Mouse (Mus musculus) neural tube, embryonic 15.5 days (tissue): ENCODE data around the gene Tcf12. TPM values are rescaled to one million over a fixed set of nuclear protein-coding genes. Genes with fewer than 3 reads are reported as not detected.

Source experiments
- ATAC-seq: fragments of 200-750 bp; cut with Nextera tagmentation; 2 replicates; pipeline ENCODE4 v1.8.0; 2017; ENCODE audit warnings: mild to moderate bottlenecking, moderate TSS enrichment, moderate library complexity; ENCODE audit not compliant: low FRiP score
- H3K27ac ChIP-seq: fragments of 300-500 bp; sonication (generic); replicated peaks from 2 replicates; pipeline ENCODE4 v1.5.1; 2015; ENCODE audit warnings: mild to moderate bottlenecking, inconsistent platforms
- H3K27me3 ChIP-seq: fragments of 300-500 bp; sonication (generic); replicated peaks from 2 replicates; pipeline ENCODE4 v1.6.1; 2015; ENCODE audit warnings: inconsistent platforms
- H3K36me3 ChIP-seq: fragments of 300-500 bp; sonication (generic); 2 replicates; pipeline ENCODE4 v1.6.1; 2015; ENCODE audit warnings: inconsistent platforms
- H3K4me1 ChIP-seq: fragments of 300-500 bp; sonication (generic); 2 replicates; pipeline ENCODE4 v1.6.1; 2015; ENCODE audit warnings: inconsistent platforms
- H3K4me2 ChIP-seq: fragments of 300-500 bp; sonication (generic); 2 replicates; pipeline ENCODE4 v1.6.1; 2015; ENCODE audit warnings: inconsistent platforms, mild to moderate bottlenecking, moderate library complexity
- H3K4me3 ChIP-seq: fragments of 300-500 bp; sonication (generic); replicated peaks from 2 replicates; pipeline ENCODE4 v1.5.1; 2015; ENCODE audit warnings: mild to moderate bottlenecking, inconsistent platforms
- H3K9ac ChIP-seq: fragments of 300-500 bp; sonication (generic); replicated peaks from 2 replicates; pipeline ENCODE4 v1.6.1; 2015; ENCODE audit warnings: mild to moderate bottlenecking, inconsistent platforms
- H3K9me3 ChIP-seq: fragments of 300-500 bp; sonication (generic); replicated peaks from 2 replicates; pipeline ENCODE4 v1.6.1; 2016; ENCODE audit warnings: inconsistent platforms
- WGBS: fragments of 180-500 bp; shearing (Covaris S2); methylation state at CpG from one replicate; pipeline ENCODE4 v1.1.7; 2015; ENCODE audit warnings: mixed read lengths; 5-methylcytosine and 5-hydroxymethylcytosine counted together
- polyA plus RNA-seq: library from polyadenylated mRNA; unstranded; fragments of >200 nt; fragmentation: Nextera tagmentation; extraction: Ambion mirVana; gene quantifications from 2 replicates; pipeline ENCODE4 v1.2.1, GENCODE M21; 2015

Gene Tcf12
- polyA plus RNA-seq, 1 experiment from 2014 or later, result 53.7 TPM

GRCm38 (mm10) chr9:72016021-72016420, 95.7 kb downstream of the Tcf12 start:
- Histone ChIP-seq H3K36me3 (no peaks in the 10 kb centered on the region), H3K4me3 (no peak overlapping the region), H3K4me1 (0 out of 2 replicates have a peak, but pooled peaks cover 3% of the 10 kb centered on the region), H3K9ac (no peak overlapping the region), H3K9me3 (no peaks in the 10 kb centered on the region), H3K27me3 (no peaks in the 10 kb centered on the region), H3K4me2 (no peak overlapping the region), H3K27ac (no peak overlapping the region)
- WGBS, result 100% methylated on average over 1 of the region's 1 CpGs
- no peak for ATAC-seq

GRCm38 (mm10) chr9:72014585-72015381, 96.9 kb downstream of the Tcf12 start:
- Histone ChIP-seq H3K27me3 (no peaks in the 10 kb centered on the region), H3K9me3 (no peaks in the 10 kb centered on the region), H3K9ac (no peak overlapping the region), H3K4me2 (no peak overlapping the region), H3K4me3 (no peak overlapping the region), H3K4me1 (0 out of 2 replicates have a peak, but pooled peaks cover 3% of the 10 kb centered on the region), H3K27ac (no peak overlapping the region), H3K36me3 (no peaks in the 10 kb centered on the region)
- WGBS, result 85% methylated on average over 4 of the region's 4 CpGs
- no peak for ATAC-seq

GRCm38 (mm10) chr9:72013541-72013940, 98.1 kb downstream of the Tcf12 start:
- no peak overlapping the region for H3K9ac ChIP-seq
- H3K4me2 ChIP-seq, result no peak overlapping the region
- no peak overlapping the region for H3K4me3 ChIP-seq
- H3K27ac ChIP-seq, result no peak overlapping the region
- no peaks in the 10 kb centered on the region for H3K27me3 ChIP-seq
- no peak for ATAC-seq
- H3K9me3 ChIP-seq, result no peaks in the 10 kb centered on the region
- H3K4me1 ChIP-seq, result 0 out of 2 replicates have a peak, but pooled peaks cover 3% of the 10 kb centered on the region
- H3K36me3 ChIP-seq, result no peaks in the 10 kb centered on the region
- 83% methylated on average over 1 of the region's 1 CpGs for WGBS

- no peak overlapping the region for H3K27ac ChIP-seq
- ATAC-seq, result no peak
- no peak overlapping the region for H3K4me2 ChIP-seq
- no peaks in the 10 kb centered on the region for H3K9me3 ChIP-seq
- no peaks in the 10 kb centered on the region for H3K27me3 ChIP-seq
- WGBS, result 59% methylated on average over 1 of the region's 1 CpGs
- no peaks in the 10 kb centered on the region for H3K36me3 ChIP-seq
- no peak overlapping the region for H3K4me3 ChIP-seq
- H3K9ac ChIP-seq, result no peak overlapping the region
- H3K4me1 ChIP-seq, result 0 out of 2 replicates have a peak, but pooled peaks cover 3% of the 10 kb centered on the region
Observed at GRCm38 (mm10) chr9:72008634-72009033, 103.0 kb downstream of the Tcf12 start.

- no peak overlapping the region for H3K27ac ChIP-seq
- H3K9me3 ChIP-seq, result no peaks in the 10 kb centered on the region
- H3K36me3 ChIP-seq, result no peaks in the 10 kb centered on the region
- H3K9ac ChIP-seq, result no peak overlapping the region
- WGBS, result 82% methylated on average over 3 of the region's 3 CpGs
- H3K4me1 ChIP-seq, result peaks cover 3% of the 10 kb centered on the region; the same call in 1 of the 2 replicates
- ATAC-seq, result no peak
- no peak overlapping the region for H3K4me2 ChIP-seq
- no peaks in the 10 kb centered on the region for H3K27me3 ChIP-seq
- no peak overlapping the region for H3K4me3 ChIP-seq
Observed at GRCm38 (mm10) chr9:71991147-71991546, 120.5 kb downstream of the Tcf12 start.

GRCm38 (mm10) chr9:71990376-71990775, 121.3 kb downstream of the Tcf12 start:
- ATAC-seq, result no peak
- Histone ChIP-seq H3K9me3 (no peaks in the 10 kb centered on the region), H3K9ac (no peak overlapping the region), H3K27me3 (no peaks in the 10 kb centered on the region), H3K4me1 (0 out of 2 replicates have a peak, but pooled peaks cover 3% of the 10 kb centered on the region), H3K4me3 (no peak overlapping the region), H3K36me3 (no peaks in the 10 kb centered on the region), H3K4me2 (no peak overlapping the region), H3K27ac (no peak overlapping the region)
- WGBS, result 31% methylated on average over 1 of the region's 1 CpGs

GRCm38 (mm10) chr9:71989663-71990062, 122.0 kb downstream of the Tcf12 start:
- Histone ChIP-seq H3K4me2 (no peak overlapping the region), H3K4me1 (0 out of 2 replicates have a peak, but pooled peaks cover 3% of the 10 kb centered on the region), H3K27ac (no peak overlapping the region), H3K36me3 (no peaks in the 10 kb centered on the region), H3K4me3 (no peak overlapping the region), H3K9ac (no peak overlapping the region), H3K27me3 (no peaks in the 10 kb centered on the region), H3K9me3 (no peaks in the 10 kb centered on the region)
- ATAC-seq, result no peak
- WGBS, result 66% methylated on average over 1 of the region's 1 CpGs

GRCm38 (mm10) chr9:71986716-71987115, 125.0 kb downstream of the Tcf12 start:
- H3K27ac ChIP-seq, result no peak overlapping the region
- 96% methylated on average over 2 of the region's 2 CpGs for WGBS
- H3K4me3 ChIP-seq, result no peak overlapping the region
- no peaks in the 10 kb centered on the region for H3K36me3 ChIP-seq
- ATAC-seq, result no peak
- no peak overlapping the region for H3K4me2 ChIP-seq
- no peaks in the 10 kb centered on the region for H3K27me3 ChIP-seq
- 0 out of 2 replicates have a peak, but pooled peaks cover 3% of the 10 kb centered on the region for H3K4me1 ChIP-seq
- H3K9me3 ChIP-seq, result no peaks in the 10 kb centered on the region
- H3K9ac ChIP-seq, result no peak overlapping the region

- H3K4me3 ChIP-seq, result no peak overlapping the region
- peaks cover 12% of the 10 kb centered on the region for H3K4me1 ChIP-seq
- no peak overlapping the region for H3K27ac ChIP-seq
- no peaks in the 10 kb centered on the region for H3K27me3 ChIP-seq
- H3K9ac ChIP-seq, result no peak overlapping the region
- WGBS, result 73% methylated on average over 1 of the region's 1 CpGs
- no peaks in the 10 kb centered on the region for H3K9me3 ChIP-seq
- H3K4me2 ChIP-seq, result no peak overlapping the region
- ATAC-seq, result no peak
- no peaks in the 10 kb centered on the region for H3K36me3 ChIP-seq
Observed at GRCm38 (mm10) chr9:71982826-71983225, 128.8 kb downstream of the Tcf12 start.

- Histone ChIP-seq H3K36me3 (no peaks in the 10 kb centered on the region), H3K4me3 (no peak overlapping the region), H3K9me3 (no peaks in the 10 kb centered on the region), H3K27me3 (no peaks in the 10 kb centered on the region), H3K27ac (no peak overlapping the region), H3K4me2 (no peak overlapping the region), H3K4me1 (peaks cover 21% of the 10 kb centered on the region), H3K9ac (no peak overlapping the region)
- WGBS, result 93% methylated on average over 3 of the region's 3 CpGs
- no peak for ATAC-seq
Observed at GRCm38 (mm10) chr9:71981071-71981470, 130.6 kb downstream of the Tcf12 start.

GRCm38 (mm10) chr9:71980579-71980978, 131.1 kb downstream of the Tcf12 start:
- no peaks in the 10 kb centered on the region for H3K27me3 ChIP-seq
- no peaks in the 10 kb centered on the region for H3K36me3 ChIP-seq
- no peak overlapping the region for H3K4me2 ChIP-seq
- peaks cover 22% of the 10 kb centered on the region for H3K4me1 ChIP-seq
- no peak overlapping the region for H3K4me3 ChIP-seq
- 29% methylated on average over 2 of the region's 2 CpGs for WGBS
- H3K27ac ChIP-seq, result no peak overlapping the region
- no peak for ATAC-seq
- H3K9ac ChIP-seq, result no peak overlapping the region
- no peaks in the 10 kb centered on the region for H3K9me3 ChIP-seq

- Histone ChIP-seq H3K9me3 (no peaks in the 10 kb centered on the region), H3K4me2 (no peak overlapping the region), H3K4me3 (no peak overlapping the region), H3K36me3 (no peaks in the 10 kb centered on the region), H3K9ac (no peak overlapping the region), H3K27ac (no peak overlapping the region), H3K4me1 (peaks cover 31% of the 10 kb centered on the region), H3K27me3 (no peaks in the 10 kb centered on the region)
- no peak for ATAC-seq
- 54% methylated on average over 3 of the region's 3 CpGs for WGBS
Observed at GRCm38 (mm10) chr9:71978886-71979285, 132.8 kb downstream of the Tcf12 start.
